Mouse (Mus musculus) spleen, adult 2 months (tissue): ENCODE data around the gene Tufm.

Experiments used
- CTCF ChIP-seq: fragments of 200-500 bp; IDR thresholded peaks from 2 replicates; pipeline ENCODE4 v1.5.1; 2011; ENCODE audit warnings: mild to moderate bottlenecking, inconsistent platforms; ENCODE audit not compliant: insufficient read depth, insufficient read length, insufficient replicate concordance; ENCODE audit errors: extremely low read depth
- POLR2A ChIP-seq: fragments of 200-500 bp; IDR thresholded peaks from 2 replicates; pipeline ENCODE4 v1.6.1; 2011; ENCODE audit warnings: low read depth, low read length, inconsistent platforms

DNA sequence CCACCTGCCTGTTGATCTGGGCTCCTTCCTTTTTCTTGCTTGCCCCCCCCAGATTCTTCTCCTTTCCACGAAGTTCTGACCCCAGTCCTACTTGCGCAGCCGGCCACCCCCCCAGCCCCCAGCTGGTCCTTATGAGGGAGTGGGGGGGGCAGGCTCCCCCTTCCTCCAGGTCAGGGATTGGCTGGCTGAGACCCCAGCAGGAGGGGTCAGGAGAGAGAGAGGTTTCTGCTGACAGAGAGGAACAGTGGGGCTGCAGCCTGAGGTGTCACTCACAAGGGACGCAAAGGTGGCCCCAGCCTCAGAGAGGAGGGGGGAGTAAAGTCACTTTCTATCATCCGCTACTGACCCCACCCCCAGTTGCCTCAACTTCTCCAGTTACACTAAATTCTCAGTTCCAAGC, 24.2 kb upstream of the Tufm start, which contains the start of gene Atp2a1:
- TF ChIP-seq CTCF, result no peak
- no peak for TF ChIP-seq POLR2A
